Mouse (Mus musculus) monocyte, adult 2 months (primary cell): ENCODE data around the gene Slc27a1.
"Not testable (repeated sequence)": the region's sequence is repeated elsewhere in the genome, so short reads cannot be mapped to it uniquely, and the experiment has no call there.

Experiments used
- DNase-seq, 2 experiments: peaks; one replicate each; pipeline ENCODE4 v3.0.0; 2022; ENCODE audit warnings: low spot score in 2 of 2, low read depth in 1 of 2

The Slc27a1 gene

DNA sequence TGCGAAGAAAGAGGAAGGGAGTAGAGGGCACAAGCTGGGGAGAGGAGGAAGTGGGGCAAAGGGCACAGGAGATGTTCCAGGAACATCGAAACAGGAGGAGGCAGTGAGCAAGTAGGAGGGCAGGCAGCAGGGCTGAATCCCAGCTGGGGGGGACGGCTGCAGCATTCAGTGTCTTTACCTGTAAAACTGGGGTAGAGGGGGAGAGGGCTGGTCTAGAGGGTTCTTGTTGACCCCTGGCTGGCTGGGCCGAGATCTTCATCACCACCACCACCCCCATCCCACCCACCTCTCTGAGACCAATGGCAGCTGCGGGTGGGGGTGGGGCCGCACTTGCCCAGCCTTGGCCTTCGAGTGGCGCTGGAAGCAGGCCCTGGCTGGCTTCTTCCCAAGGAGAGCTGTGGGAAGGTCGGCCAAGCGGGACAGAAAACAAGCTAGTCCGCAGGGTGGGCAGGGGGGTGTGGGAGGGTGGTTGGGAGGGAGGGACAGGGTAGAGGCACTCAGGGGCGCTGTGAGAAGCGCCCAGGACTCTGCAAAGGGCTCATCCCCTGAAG lies at the start of gene Slc27a1:
Slc27a1 (plus strand) TSS at position 496 of the 551 bp plus-strand sequence.
- no peak for DNase-seq

GRCm38 (mm10) chr8:71519037-71519825 lies 49.5 kb upstream of the Slc27a1 start:
- not testable (repeated sequence) for DNase-seq

DNA sequence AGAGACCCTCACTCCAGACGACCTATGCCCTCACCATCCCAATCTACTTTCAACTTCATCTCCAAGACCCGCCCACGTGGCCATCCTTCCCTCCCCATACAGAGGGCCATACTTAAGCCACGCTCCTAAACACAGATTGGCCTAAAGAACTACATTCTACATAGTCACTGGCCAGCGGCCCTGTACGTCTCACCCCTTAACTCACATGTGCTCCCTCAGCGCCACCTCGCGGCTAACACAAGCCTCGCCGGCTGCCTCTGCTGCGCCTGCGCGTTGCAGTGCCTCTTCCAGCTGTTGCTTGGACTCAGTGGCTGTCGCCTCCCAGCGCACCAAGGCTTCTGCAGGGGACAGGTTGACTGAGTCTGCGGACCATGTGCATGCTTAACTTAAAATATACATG lies 47.0 kb upstream of the Slc27a1 start:
- DNase-seq, result peak; percentile 80 to 94

GRCm38 (mm10) chr8:71525226-71526050 lies 43.2 kb upstream of the Slc27a1 start, which contains the start of gene Ccdc194:
Gene Ccdc194 (minus strand): TSS chr8:71525711.
- no peak for DNase-seq

DNA sequence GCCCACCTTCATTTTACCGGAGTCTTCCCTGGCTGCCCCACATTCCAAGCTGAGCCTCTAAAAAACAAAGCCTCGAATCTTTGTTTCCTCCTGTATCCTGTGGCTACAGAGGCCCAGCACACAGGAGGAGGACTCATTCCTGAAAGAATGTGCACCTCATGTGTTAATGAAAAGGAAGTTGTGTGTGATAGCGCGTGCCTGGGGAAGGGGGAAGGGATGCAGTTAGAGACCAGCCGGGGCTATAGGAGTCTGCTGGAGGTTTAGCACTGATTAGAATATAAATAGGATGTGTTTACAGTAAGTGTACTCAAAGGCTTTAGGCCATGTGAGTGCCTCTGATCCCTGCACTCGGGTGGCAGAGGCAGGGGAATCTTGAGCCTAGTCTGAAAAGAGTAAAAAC lies 42.4 kb upstream of the Slc27a1 start:
- no peak for DNase-seq

DNA sequence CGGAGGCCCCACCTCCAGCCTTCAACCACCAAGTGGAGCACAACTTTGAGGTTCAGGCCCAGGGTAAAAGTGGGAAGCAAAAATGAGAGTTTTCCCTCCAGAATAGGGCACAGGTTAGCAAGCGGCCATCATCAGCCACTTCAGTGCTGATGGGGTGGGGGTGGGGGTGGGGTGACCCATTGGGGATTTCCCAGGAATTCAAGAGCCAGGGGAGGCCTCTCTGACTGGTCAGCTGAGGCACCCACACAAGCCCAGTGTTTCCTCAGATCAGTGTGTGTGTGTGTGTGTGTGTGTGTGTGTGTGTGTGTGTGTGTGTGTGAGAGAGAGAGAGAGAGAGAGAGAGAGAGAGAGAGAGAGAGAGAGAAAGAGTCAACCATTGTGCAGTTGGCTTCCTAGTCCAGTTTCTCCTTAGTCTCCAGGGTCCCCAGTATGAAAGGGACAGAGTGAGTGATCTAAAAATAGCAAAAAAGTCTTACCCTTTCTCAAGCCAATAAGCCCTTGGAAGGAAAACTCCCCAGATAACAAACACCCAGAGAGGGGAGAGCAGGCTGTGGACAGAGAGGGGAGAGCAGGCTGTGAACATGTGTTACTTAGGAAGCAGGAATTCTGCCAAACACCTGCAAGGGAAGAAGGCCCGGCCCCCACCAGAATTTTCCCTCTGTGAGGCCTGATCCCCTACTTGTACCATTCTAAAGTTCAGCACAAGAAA lies 41.4 kb upstream of the Slc27a1 start:
- no peak for DNase-seq

DNA sequence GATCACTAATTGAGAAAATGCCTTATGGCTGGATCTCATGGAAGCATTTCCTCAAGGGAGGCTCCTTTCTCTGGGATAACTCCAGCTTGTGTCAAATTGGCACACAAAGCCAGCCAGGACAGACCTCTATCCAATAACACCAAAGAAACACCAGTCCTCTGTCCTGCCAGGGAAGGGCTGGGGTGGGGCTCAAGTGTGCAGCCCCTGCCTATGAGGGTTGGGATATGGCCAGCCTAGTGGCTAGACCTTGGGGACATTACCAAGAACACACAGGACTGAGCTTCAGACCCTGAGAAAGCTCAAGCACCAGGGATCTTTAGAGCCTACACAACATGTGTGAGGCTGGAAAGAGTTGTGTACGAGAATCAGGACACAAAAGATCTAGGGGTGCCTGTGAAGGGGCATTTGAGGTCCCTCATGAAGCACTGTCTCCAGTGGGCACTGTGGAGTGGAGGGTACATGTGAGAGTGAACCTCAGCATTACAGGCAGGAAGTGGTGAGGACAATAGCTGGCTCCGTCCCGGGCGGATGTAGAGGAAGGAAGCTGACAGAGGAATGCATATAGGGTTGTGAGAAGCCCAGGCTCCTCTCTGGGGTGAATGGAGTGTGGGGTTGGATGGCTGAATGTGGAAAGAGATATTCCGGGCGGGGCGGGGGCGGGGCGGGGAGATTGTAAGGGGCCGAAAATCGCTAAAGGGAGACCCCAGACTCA lies 40.2 kb upstream of the Slc27a1 start:
- DNase-seq, result no peak

DNA sequence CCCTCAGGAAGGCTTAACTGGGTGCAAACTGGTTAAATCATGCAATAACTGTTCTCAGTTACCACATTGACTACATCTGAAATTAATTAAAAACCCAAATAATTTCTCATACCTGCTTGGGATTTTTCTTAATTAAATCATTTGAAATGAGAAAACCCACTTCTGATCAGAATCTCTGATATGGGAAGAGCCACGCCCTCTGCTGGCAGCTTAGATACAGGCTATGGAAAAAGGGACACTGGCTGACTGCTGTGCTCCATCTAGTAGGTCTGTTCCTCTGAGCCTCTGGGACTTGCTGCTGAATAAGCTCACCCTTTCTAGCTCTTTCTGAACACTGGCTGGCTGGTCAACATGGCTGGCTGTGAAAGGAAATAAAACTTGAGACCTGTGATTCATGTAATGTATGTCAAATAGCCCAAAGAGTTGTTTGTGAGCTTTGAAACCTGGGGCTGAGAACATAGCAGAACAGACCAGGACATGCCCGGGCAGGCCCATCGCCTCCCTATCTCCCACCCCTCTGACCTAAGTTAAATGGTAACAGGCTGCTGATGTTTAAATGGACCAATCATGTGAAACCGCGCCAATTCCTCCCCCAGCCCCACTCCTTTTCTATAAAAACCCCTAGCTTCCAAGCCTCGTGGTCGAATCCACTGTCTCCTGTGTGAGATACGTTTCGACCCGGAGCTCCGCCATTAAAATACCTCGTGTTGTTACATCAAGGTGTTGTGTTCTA lies 37.8 kb upstream of the Slc27a1 start:
- DNase-seq, result not testable (repeated sequence)

DNA sequence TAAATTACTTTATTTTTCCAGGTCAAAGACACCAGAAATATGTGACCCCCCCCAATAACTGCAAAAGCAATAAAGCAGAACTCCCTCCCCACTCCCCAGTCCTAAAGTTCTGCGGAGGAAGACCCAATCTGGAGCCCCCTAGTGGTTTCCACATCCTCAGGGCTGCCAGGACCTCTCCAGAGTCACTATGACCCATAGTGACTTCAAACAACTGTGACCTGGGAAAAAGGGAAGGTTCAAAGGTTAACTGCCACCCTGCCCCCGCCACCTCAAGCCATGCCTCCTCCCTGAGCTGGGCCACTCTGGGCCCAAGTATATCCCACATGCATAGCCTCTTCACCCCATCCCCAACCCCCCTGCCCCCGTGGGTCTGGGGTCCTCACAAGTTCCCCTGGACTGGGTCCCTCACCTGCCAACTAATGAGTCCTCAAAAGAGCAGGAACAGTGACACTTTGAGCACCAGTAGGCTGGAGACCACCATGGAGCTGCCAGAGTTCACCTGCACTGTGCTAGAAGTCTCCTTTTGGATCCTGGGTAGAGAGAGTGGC lies 34.3 kb upstream of the Slc27a1 start:
- DNase-seq, result no peak

DNA sequence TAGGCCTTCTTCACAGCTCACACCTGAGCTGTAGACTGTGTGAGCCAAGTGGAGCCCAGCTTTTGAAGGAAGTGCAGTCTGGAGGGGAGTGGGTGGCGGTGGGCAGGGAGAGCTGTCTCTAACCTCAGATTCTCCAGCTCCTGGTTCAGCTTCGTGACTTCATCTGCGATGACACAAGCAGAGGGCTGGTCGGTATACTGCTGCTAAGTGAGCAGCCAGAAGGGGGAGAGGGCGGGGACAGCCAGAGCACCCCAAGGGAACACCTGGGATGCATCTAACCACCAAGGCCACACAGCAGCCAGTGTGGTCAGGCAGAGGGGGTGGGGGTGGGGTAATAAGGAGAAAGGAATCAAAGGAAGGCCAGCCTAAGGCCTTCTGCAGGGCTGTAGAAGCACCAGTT lies 33.0 kb upstream of the Slc27a1 start:
- DNase-seq, result no peak

- peak; percentile 67 to 80 for DNase-seq
Observed at GRCm38 (mm10) chr8:71537028-71537867, 31.4 kb upstream of the Slc27a1 start, which contains the start of gene Bst2. Gene Bst2 (minus strand): TSS chr8:71537456.

GRCm38 (mm10) chr8:71542632-71543343 lies 25.9 kb upstream of the Slc27a1 start, which contains the start of gene Mvb12a:
Gene Mvb12a (plus strand): TSS chr8:71542922.
- peak; percentile 92 to 93 for DNase-seq

- no peak for DNase-seq
Observed at GRCm38 (mm10) chr8:71543755-71544154, 24.9 kb upstream of the Slc27a1 start.

GRCm38 (mm10) chr8:71545053-71545452 lies 23.6 kb upstream of the Slc27a1 start:
- no peak for DNase-seq

DNA sequence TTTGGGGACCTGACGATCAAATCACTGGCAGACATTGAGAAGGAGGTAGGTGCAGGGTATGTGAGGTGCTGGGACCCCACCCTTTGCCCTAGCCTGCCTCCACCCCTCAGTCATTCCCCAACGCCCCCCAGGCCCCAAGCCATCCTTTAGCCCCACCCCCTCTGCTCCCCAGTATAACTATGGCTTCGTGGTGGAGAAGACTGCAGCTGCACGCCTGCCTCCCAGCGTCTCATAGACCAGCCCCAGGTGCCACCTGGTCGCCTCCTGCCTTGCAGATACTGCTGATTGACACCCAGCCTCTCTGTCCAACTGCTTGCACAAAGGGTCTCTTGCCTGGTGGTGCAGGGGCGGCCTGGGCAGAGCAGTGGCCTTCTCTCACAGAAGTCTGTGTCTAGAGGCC lies 21.1 kb upstream of the Slc27a1 start:
- DNase-seq, result no peak

GRCm38 (mm10) chr8:71550754-71551153 lies 17.9 kb upstream of the Slc27a1 start:
- DNase-seq, result no peak

- no peak for DNase-seq
Observed at GRCm38 (mm10) chr8:71552770-71553169, 15.9 kb upstream of the Slc27a1 start.

DNA sequence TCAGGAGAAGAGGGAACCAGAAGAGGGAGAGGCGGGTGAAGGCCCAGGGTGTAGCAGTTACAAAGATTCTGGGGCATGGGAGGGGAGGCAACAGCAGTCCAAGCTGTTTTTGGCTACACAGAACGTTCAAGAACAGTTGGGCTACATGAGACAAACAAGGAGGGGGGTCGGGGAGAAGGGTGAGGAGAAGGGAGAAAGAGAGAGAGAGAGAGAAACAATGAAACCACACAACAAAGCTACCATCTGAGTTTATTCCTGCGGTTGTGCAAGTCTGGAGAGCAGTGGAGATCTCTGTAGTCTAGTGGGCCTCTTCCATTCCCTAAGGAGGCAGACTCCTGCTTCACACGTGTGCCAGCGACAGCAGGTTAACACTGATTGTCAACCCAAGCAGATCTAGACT lies 14.7 kb upstream of the Slc27a1 start:
- no peak for DNase-seq
